Mouse (Mus musculus) heart, adult 2 months (tissue): ENCODE measurements around the gene Apobec3. TPM values are rescaled to one million over a fixed set of nuclear protein-coding genes. Genes with fewer than 3 reads are reported as not detected.

Source experiments
- DNase-seq, 2 experiments: peaks; one replicate each; pipeline ENCODE4 v3.0.0; 2021
- H3K27ac ChIP-seq: fragments of 200-600 bp; 2 replicates; pipeline ENCODE4 v1.8.1; 2022
- H3K27me3 ChIP-seq: fragments of 200-500 bp; 2 replicates; pipeline ENCODE4 v1.6.1; 2012; ENCODE audit warnings: mild to moderate bottlenecking, low read length, inconsistent platforms, mixed read lengths; ENCODE audit not compliant: control insufficient read depth, insufficient read depth
- H3K36me3 ChIP-seq: fragments of 200-500 bp; 2 replicates; pipeline ENCODE4 v1.6.1; 2012; ENCODE audit warnings: low read length, inconsistent platforms; ENCODE audit not compliant: control insufficient read depth, insufficient read depth
- H3K4me1 ChIP-seq: fragments of 200-500 bp; 2 replicates; pipeline ENCODE4 v1.6.1; 2011; ENCODE audit warnings: low read length; ENCODE audit not compliant: control insufficient read depth, insufficient read depth
- H3K4me3 ChIP-seq: fragments of 200-600 bp; 2 replicates; pipeline ENCODE4 v1.8.1; 2022
- H3K79me2 ChIP-seq: fragments of 200-500 bp; replicated peaks from 2 replicates; pipeline ENCODE4 v1.6.1; 2012; ENCODE audit warnings: mild to moderate bottlenecking, inconsistent platforms, low read length, moderate library complexity, mixed read lengths; ENCODE audit not compliant: control insufficient read depth, insufficient read depth
- H3K9ac ChIP-seq: fragments of 200-500 bp; 2 replicates; pipeline ENCODE4 v1.6.1; 2012; ENCODE audit warnings: low read depth, mild to moderate bottlenecking, control low read depth, inconsistent platforms, low read length, mixed read lengths
- CTCF ChIP-seq: fragments of 200-600 bp; IDR thresholded peaks from 2 replicates; pipeline ENCODE4 v1.8.1; 2022; ENCODE audit warnings: antibody characterized with exemption, mild to moderate bottlenecking, moderate library complexity
- EP300 ChIP-seq: fragments of 200-500 bp; IDR thresholded peaks from 2 replicates; pipeline ENCODE4 v1.6.1; 2011; ENCODE audit warnings: low read depth, low read length, control low read depth; ENCODE audit not compliant: insufficient read depth
- POLR2A ChIP-seq: fragments of 200-500 bp; IDR thresholded peaks from 2 replicates; pipeline ENCODE4 v1.6.1; 2011; ENCODE audit warnings: mild to moderate bottlenecking, low read depth, low read length, control low read depth; ENCODE audit not compliant: insufficient read depth
- WGBS: fragments of 180-500 bp; shearing (Covaris S2); methylation state at CpG from one replicate; pipeline ENCODE4 v1.1.7; 2018; 5-methylcytosine and 5-hydroxymethylcytosine counted together
- intact Hi-C: fragments of 180-260 bp; cut with DNase I; formaldehyde crosslinking; loops from one replicate; pipeline ENCODE4 v1.15.1; 2025
- long read RNA-seq: library from polyadenylated mRNA; stranded (forward); transcript quantifications from one replicate; pipeline ENCODE4 v2.0.0, GENCODE M21; 2021
- polyA plus RNA-seq: library from polyadenylated mRNA; depleted of rRNA; stranded (reverse); fragments of >200 nt; gene quantifications from 2 replicates; pipeline ENCODE4 v1.2.3, GENCODE M21; 2012; rRNA removed
- total RNA-seq, 2 experiments: library from RNA; stranded (reverse); gene quantifications; 2 replicates each; pipeline ENCODE4 v1.2.3; 2021

Apobec3 gene
- 1 to 10 TPM; 6.8 to 7.1 TPM for total RNA-seq
- 13.9 and 16.3 TPM in 2 replicates for polyA plus RNA-seq
- long read RNA-seq, partial matches to known transcripts = 0 of 1 reads
- long read RNA-seq, other reads (novel, unspliced or antisense) = 0 of 1 reads

DNA sequence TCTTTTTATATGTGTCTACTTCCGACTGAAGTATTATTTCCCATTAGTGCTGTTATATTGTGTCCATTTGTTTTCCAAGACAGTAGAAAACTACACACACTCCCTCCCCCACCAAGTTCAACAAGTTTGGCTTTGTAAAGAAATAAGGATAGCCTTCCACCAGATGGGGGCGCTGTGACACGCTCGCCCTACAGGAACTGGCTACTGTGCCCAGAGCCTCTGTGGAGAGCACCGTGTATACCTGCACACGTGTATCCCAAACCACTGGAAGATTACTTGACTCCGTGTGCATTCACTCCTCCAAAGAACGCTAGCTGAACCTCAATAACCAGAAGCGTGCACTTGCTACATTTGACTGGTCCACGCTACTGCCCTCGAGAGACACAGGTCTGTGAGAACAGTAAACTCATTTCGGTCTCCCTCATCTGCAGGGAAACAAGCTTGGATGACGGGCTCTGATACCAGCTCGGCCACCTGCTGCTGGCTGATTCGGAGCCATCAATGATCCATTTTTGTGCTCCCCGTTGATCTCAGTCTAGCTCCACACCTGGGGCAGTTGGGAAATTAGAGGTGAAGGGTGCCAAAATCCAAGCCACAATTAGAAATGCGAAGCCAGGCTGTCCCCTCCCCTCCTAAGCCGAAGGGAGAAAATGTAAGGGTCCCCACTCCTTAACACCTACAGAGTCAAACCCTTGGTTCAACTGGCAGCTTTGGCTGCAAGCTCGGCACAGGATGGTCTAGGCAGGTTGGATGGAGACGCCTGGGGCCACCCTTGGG lies at the start of gene Apobec3:
TSS of gene Apobec3 (plus strand) at position 224 of the 777 bp plus-strand sequence.
- peak; percentile 77 to 81 for DNase-seq
- Histone ChIP-seq H3K9ac (peak within 1 kb of the TSS; percentile 75), H3K79me2 (no peaks in the 10 kb centered on the region), H3K27ac (peak within 1 kb of the TSS; percentile 88), H3K36me3 (peaks cover 7% of the 10 kb centered on the region), H3K4me3 (peak within 1 kb of the TSS; percentile 74), H3K27me3 (no peaks in the 10 kb centered on the region), H3K4me1 (peaks cover 15% of the 10 kb centered on the region)
- TF ChIP-seq CTCF (peak; percentile 84), POLR2A (0 out of 2 replicates have a peak, but pooled peaks have one; percentile 43), EP300 (0 out of 2 replicates have a peak, but pooled peaks have one; percentile 46)
- under 1% methylated on average over 20 of the region's 20 CpGs for WGBS
- intact Hi-C loops = loop anchor here (2.0 kb wide), 1 partner anchor 19 kb away; no protein-coding TSS in a partner anchor

DNA sequence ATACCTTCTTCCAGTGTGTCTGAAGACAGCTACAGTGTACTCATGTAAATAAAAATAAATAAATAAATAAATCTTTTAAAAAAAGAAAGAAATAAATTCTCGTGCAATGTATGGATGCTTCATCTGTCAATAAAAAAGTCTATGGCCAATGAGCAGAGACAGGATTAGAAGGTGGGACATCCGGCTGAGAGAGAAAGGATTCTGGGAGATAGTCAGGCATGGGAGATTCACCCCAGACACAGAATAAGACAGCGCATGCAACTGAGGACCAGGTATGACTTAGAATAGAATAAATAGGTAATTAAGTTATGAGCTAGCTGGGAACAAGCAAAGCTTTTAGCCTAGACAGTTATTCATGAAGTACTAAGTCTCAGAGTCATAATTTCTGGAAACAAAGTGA lies 48.5 kb upstream of the Apobec3 start:
- H3K36me3 ChIP-seq = no peaks in the 10 kb centered on the region
- H3K27ac ChIP-seq = no peak overlapping the region
- no peak for DNase-seq
- no peak overlapping the region for H3K9ac ChIP-seq
- peaks cover 4% of the 10 kb centered on the region; the same call in 1 of the 2 replicates for H3K4me1 ChIP-seq
- WGBS = 85% methylated on average over 3 of the region's 3 CpGs
- TF ChIP-seq CTCF (no peak), EP300 (no peak), POLR2A (no peak)
- H3K27me3 ChIP-seq = no peaks in the 10 kb centered on the region
- H3K4me3 ChIP-seq = no peak overlapping the region
- no peaks in the 10 kb centered on the region for H3K79me2 ChIP-seq
- intact Hi-C loops = no loop called here

DNA sequence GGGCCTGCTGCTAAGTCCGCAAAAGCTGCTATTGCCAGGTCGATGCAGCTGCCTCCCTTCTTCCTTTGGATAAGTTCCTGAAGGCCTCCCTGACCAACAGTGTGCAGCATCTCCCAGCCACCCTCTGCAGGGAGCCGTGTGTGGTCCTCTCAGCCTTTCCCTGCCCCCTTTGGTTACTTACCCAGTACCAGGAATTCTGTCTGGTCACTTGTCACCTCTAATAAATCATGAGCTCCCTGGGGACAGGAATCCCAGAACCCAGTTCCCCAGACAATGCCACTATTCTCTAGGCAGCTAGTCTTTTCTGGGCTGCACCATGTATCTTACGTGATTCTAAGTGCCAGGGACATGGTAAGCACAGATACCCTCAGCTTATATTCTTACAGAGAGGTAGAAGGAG lies 45.5 kb upstream of the Apobec3 start:
- Histone ChIP-seq H3K4me1 (peaks cover 4% of the 10 kb centered on the region; the same call in 1 of the 2 replicates), H3K27ac (no peak overlapping the region), H3K79me2 (no peaks in the 10 kb centered on the region), H3K4me3 (no peak overlapping the region), H3K9ac (no peak overlapping the region), H3K27me3 (no peaks in the 10 kb centered on the region), H3K36me3 (no peaks in the 10 kb centered on the region)
- 60% methylated on average over 4 of the region's 4 CpGs for WGBS
- no peak for DNase-seq
- no peak for TF ChIP-seq EP300
- TF ChIP-seq POLR2A = no peak
- no peak for TF ChIP-seq CTCF
- intact Hi-C loops = no loop called here

DNA sequence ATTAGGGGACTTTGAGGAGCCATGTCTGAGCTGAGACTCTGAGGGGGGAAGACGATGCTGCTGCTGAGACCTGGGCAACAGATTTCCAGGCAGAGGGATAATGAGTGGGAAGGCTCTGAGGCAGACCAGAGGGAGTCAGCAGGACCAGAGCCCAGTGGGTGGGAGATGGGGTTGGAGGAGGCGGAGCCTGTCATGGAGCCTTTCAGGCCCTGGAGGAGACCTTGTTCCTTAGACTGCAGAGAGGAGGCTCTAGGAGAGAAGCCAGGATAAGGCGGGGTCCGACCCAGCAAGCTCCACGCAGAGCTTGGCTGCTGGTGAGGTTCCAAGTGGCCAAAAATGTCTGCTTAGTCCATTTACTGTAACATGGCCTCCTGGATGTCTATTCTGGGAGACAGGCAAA lies 44.4 kb upstream of the Apobec3 start:
- peaks cover 4% of the 10 kb centered on the region; the same call in 1 of the 2 replicates for H3K4me1 ChIP-seq
- no peak overlapping the region for H3K27ac ChIP-seq
- H3K36me3 ChIP-seq = no peaks in the 10 kb centered on the region
- H3K9ac ChIP-seq = no peak overlapping the region
- DNase-seq = peak; percentile 56 to 61
- H3K27me3 ChIP-seq = no peaks in the 10 kb centered on the region
- H3K79me2 ChIP-seq = no peaks in the 10 kb centered on the region
- 26% methylated on average over 5 of the region's 5 CpGs for WGBS
- intact Hi-C loops = no loop called here
- H3K4me3 ChIP-seq = no peak overlapping the region
- TF ChIP-seq POLR2A (no peak), EP300 (no peak), CTCF (no peak)

GRCm38 (mm10) chr15:79850143-79850542 lies 41.3 kb upstream of the Apobec3 start:
- WGBS = 92% methylated on average over 2 of the region's 2 CpGs
- intact Hi-C loops = no loop called here
- Histone ChIP-seq H3K4me1 (peaks cover 4% of the 10 kb centered on the region; the same call in 1 of the 2 replicates), H3K36me3 (no peaks in the 10 kb centered on the region), H3K4me3 (no peak overlapping the region), H3K27me3 (no peaks in the 10 kb centered on the region), H3K27ac (no peak overlapping the region), H3K9ac (no peak overlapping the region), H3K79me2 (no peaks in the 10 kb centered on the region)
- TF ChIP-seq CTCF = no peak
- TF ChIP-seq POLR2A = no peak
- no peak for DNase-seq

GRCm38 (mm10) chr15:79858979-79859378 lies 32.5 kb upstream of the Apobec3 start:
- intact Hi-C loops = no loop called here
- Histone ChIP-seq H3K9ac (no peak overlapping the region), H3K4me3 (no peak overlapping the region), H3K27ac (no peak overlapping the region), H3K36me3 (no peaks in the 10 kb centered on the region), H3K27me3 (no peaks in the 10 kb centered on the region), H3K79me2 (no peaks in the 10 kb centered on the region), H3K4me1 (no peaks in the 10 kb centered on the region)
- TF ChIP-seq EP300 (no peak), CTCF (no peak), POLR2A (no peak)
- 59% methylated on average over 5 of the region's 5 CpGs for WGBS
- DNase-seq = no peak
